Mouse (Mus musculus): ENCODE data around the gene Tmem132c. TPM values are rescaled to one million over a fixed set of nuclear protein-coding genes. Genes with fewer than 3 reads are reported as not detected.

The Tmem132c gene
- polyA plus RNA-seq, 1 experiment from 2014 or later: 4.8 TPM

DNA sequence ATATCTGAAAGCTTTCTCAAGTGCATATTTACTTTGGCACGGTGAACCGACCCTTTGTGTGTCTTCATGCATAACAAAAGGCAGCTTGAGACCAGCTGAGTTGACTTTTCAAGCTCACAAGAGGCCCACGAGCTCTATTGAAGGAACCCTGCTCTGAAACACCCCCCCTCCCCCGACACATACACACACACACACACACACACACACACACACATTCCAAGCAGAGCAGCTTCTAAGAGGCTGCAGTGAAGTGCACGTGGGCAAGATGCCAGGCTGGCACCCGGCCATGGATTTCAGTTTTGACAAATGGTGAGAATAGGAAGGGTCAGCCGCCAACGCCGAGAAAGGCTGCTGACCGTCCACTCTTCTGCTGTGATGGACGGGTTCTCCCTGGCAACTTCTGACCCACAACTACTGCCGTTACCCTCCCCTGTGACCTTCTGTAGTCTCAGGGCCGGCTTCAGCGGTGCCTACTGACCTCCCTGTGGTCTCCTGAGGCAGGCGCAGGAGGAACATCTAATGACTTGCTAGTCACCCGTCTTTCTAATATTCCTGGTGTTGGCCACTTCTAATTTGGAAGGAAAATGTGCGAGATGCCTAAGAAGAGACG lies 163.9 kb downstream of the Tmem132c start:
- Histone ChIP-seq H3K9me3 (ENCODE audit: control insufficient read depth, low read length) (0 out of 2 replicates have a peak, but pooled peaks cover 2% of the 10 kb centered on the region), H3K9ac (replicated peaks; ENCODE audit: low read depth, low read length) (no peak overlapping the region), H3K27ac (ENCODE audit: low read length) (peak overlapping the region; percentile 41; the same call in 1 of the 2 replicates), H3K4me3 (replicated peaks; ENCODE audit: low read length) (no peak overlapping the region), H3K4me1 (replicated peaks; ENCODE audit: control insufficient read depth, insufficient read depth, low read length) (peaks cover 10% of the 10 kb centered on the region), H3K36me3 (ENCODE audit: control insufficient read depth, insufficient read depth) (no peaks in the 10 kb centered on the region), H3K27me3 (replicated peaks; ENCODE audit: control insufficient read depth, insufficient read depth, low read length) (no peaks in the 10 kb centered on the region), H3K4me2 (ENCODE audit: low read length) (no peak overlapping the region)
- 24% methylated on average over 18 of the region's 18 CpGs for whole genome bisulfite sequencing
- peak; percentile 55; the same call in 1 of the 2 replicates for ATAC-seq

DNA sequence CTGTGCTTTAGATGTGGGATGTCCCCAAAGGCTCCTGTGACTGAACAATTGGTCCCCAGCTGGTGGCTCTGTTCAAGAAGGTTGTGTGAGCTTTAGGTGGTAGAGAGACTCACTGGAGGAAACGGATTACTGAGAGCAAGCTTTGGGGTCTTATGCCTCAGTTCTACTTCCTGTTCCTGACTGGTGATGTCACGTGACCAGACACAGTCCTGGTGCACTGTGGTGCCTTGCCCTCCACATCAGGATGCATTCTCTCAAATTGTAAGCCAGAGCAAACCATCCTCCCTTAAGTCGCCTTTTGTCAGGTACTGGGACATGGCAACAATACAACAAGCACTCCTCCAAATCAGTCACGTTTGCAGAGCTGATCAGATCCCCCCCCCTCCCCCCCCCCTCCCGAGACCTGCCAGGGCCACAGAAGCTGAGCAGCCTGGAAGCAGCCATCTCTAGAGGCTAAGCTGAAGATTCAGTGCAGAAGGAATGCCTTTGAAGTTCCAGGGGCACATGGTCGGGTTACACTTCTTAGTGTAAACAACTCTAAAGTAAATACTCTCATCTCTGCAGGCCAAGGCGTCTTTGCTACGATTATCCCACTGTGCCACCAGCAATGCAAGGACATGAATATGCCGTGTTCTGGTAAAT lies 164.5 kb downstream of the Tmem132c start:
- ATAC-seq: no peak
- H3K4me2 ChIP-seq (ENCODE audit: low read length): no peak overlapping the region
- no peaks in the 10 kb centered on the region for H3K36me3 ChIP-seq (ENCODE audit: control insufficient read depth, insufficient read depth)
- H3K4me1 ChIP-seq (replicated peaks; ENCODE audit: control insufficient read depth, insufficient read depth, low read length): peaks cover 10% of the 10 kb centered on the region
- H3K27me3 ChIP-seq (replicated peaks; ENCODE audit: control insufficient read depth, insufficient read depth, low read length): no peaks in the 10 kb centered on the region
- no peak overlapping the region for H3K9ac ChIP-seq (replicated peaks; ENCODE audit: low read depth, low read length)
- H3K27ac ChIP-seq (ENCODE audit: low read length): no peak overlapping the region; the same call in 1 of the 2 replicates
- WGBS: 36% methylated on average over 9 of the region's 9 CpGs
- 0 out of 2 replicates have a peak, but pooled peaks cover 2% of the 10 kb centered on the region for H3K9me3 ChIP-seq (ENCODE audit: control insufficient read depth, low read length)
- no peak overlapping the region for H3K4me3 ChIP-seq (replicated peaks; ENCODE audit: low read length)

DNA sequence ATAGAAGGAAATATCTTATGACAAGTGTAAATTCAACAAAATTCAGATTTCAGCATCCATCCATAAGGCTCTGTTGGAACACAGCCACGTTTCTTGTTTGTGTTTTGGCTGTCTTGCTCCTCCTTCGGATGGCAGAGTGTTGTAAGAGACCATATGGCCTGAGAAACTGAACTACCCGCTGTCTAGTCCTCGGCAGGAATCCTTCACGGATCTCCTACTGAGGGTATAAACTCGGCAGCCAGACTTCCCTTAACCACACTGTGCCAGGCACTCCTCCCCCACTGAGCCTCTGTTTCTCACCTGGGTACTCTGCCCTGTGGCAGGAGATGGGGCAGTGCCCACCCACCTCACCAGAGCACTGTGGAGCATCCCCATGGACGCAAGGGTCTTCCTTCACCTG lies 174.9 kb downstream of the Tmem132c start:
- 44% methylated on average over 7 of the region's 7 CpGs for WGBS
- Histone ChIP-seq H3K4me2 (ENCODE audit: low read length) (no peak overlapping the region), H3K9me3 (ENCODE audit: control insufficient read depth, low read length) (peaks cover 4% of the 10 kb centered on the region; the same call in 1 of the 2 replicates), H3K36me3 (ENCODE audit: control insufficient read depth, insufficient read depth) (no peaks in the 10 kb centered on the region), H3K9ac (replicated peaks; ENCODE audit: low read depth, low read length) (no peak overlapping the region), H3K27ac (ENCODE audit: low read length) (no peak overlapping the region), H3K4me1 (replicated peaks; ENCODE audit: control insufficient read depth, insufficient read depth, low read length) (peaks cover 13% of the 10 kb centered on the region), H3K4me3 (replicated peaks; ENCODE audit: low read length) (no peak overlapping the region), H3K27me3 (replicated peaks; ENCODE audit: control insufficient read depth, insufficient read depth, low read length) (no peaks in the 10 kb centered on the region)
- ATAC-seq: peak; percentile 87

DNA sequence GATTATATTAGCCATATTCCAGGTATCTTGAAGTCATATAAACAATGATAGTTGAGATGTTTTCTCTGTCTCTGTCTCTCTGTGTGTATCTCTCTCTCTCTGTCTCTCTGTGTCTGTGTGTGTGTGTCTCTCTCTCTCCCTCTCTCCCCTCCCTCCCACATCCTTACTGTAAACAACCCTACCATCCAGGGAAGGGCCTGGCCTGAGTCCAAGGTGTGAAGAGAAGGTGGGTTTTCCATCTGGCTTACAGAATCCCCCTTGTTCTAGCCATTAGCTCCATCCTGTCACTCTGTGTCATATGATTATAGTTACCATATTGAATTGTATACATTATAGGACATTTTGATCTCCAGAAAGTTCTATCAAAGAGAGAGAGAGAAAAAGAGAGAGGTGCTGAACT lies 182.3 kb downstream of the Tmem132c start:
- H3K4me3 ChIP-seq (replicated peaks; ENCODE audit: low read length): no peak overlapping the region
- no peak for ATAC-seq
- H3K4me2 ChIP-seq (ENCODE audit: low read length): no peak overlapping the region
- H3K9ac ChIP-seq (replicated peaks; ENCODE audit: low read depth, low read length): no peak overlapping the region
- no peaks in the 10 kb centered on the region for H3K4me1 ChIP-seq (replicated peaks; ENCODE audit: control insufficient read depth, insufficient read depth, low read length)
- no peaks in the 10 kb centered on the region for H3K9me3 ChIP-seq (ENCODE audit: control insufficient read depth, low read length)
- no peak overlapping the region for H3K27ac ChIP-seq (ENCODE audit: low read length)
- no peaks in the 10 kb centered on the region for H3K36me3 ChIP-seq (ENCODE audit: control insufficient read depth, insufficient read depth)
- H3K27me3 ChIP-seq (replicated peaks; ENCODE audit: control insufficient read depth, insufficient read depth, low read length): no peaks in the 10 kb centered on the region

DNA sequence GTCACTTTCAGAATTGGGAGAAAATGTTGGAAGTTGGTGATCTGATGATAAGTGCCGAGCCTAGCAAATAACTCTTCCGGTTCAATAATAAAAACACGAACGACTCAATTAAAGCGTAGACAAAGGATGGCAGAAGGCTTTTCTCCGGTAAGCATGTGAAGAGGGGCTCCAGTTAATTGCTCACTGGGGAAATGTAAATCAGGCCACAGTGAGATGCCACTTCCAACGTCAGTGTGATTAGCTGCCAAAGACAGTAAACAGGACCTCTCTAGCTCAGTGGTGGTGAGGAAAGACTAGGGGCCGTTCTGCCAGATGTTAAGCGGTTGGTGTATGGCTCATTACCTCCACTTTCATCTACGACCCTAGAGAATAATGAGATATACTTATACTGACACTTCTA lies 187.5 kb downstream of the Tmem132c start:
- H3K36me3 ChIP-seq (ENCODE audit: control insufficient read depth, insufficient read depth): no peaks in the 10 kb centered on the region
- 13% methylated on average over 10 of the region's 10 CpGs for WGBS
- H3K4me1 ChIP-seq (replicated peaks; ENCODE audit: control insufficient read depth, insufficient read depth, low read length): peaks cover 3% of the 10 kb centered on the region; the same call in 1 of the 2 replicates
- no peak overlapping the region for H3K4me2 ChIP-seq (ENCODE audit: low read length)
- no peaks in the 10 kb centered on the region for H3K9me3 ChIP-seq (ENCODE audit: control insufficient read depth, low read length)
- no peaks in the 10 kb centered on the region for H3K27me3 ChIP-seq (replicated peaks; ENCODE audit: control insufficient read depth, insufficient read depth, low read length)
- peak; percentile 33; the same call in 1 of the 2 replicates for ATAC-seq
- no peak overlapping the region for H3K27ac ChIP-seq (ENCODE audit: low read length)
- no peak overlapping the region for H3K4me3 ChIP-seq (replicated peaks; ENCODE audit: low read length)
- no peak overlapping the region for H3K9ac ChIP-seq (replicated peaks; ENCODE audit: low read depth, low read length)

DNA sequence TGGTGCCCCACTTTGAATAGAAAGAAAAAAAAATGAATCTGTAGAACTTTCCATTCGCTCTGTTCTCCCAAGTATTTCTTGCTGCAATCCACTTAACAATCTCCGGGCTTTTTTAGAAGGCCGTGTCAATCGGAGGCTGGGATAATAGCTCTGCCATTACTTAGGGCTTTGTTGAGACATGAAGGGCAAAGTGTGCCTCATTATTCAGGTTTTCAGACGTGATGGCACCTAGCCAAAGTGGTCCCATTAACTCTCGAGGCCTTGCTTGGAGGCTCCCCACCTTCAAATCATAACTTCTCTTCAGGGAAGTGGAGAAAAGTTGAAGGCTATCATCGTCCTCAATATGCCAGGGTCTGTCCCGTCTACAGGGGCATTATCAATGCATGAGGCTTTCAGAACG lies 190.0 kb downstream of the Tmem132c start:
- no peak overlapping the region for H3K27ac ChIP-seq (ENCODE audit: low read length)
- H3K4me2 ChIP-seq (ENCODE audit: low read length): no peak overlapping the region
- H3K4me3 ChIP-seq (replicated peaks; ENCODE audit: low read length): no peak overlapping the region
- WGBS: 15% methylated on average over 9 of the region's 9 CpGs
- no peaks in the 10 kb centered on the region for H3K36me3 ChIP-seq (ENCODE audit: control insufficient read depth, insufficient read depth)
- H3K27me3 ChIP-seq (replicated peaks; ENCODE audit: control insufficient read depth, insufficient read depth, low read length): no peaks in the 10 kb centered on the region
- no peak for ATAC-seq
- H3K4me1 ChIP-seq (replicated peaks; ENCODE audit: control insufficient read depth, insufficient read depth, low read length): peaks cover 3% of the 10 kb centered on the region; the same call in 1 of the 2 replicates
- no peak overlapping the region for H3K9ac ChIP-seq (replicated peaks; ENCODE audit: low read depth, low read length)
- no peaks in the 10 kb centered on the region for H3K9me3 ChIP-seq (ENCODE audit: control insufficient read depth, low read length)

DNA sequence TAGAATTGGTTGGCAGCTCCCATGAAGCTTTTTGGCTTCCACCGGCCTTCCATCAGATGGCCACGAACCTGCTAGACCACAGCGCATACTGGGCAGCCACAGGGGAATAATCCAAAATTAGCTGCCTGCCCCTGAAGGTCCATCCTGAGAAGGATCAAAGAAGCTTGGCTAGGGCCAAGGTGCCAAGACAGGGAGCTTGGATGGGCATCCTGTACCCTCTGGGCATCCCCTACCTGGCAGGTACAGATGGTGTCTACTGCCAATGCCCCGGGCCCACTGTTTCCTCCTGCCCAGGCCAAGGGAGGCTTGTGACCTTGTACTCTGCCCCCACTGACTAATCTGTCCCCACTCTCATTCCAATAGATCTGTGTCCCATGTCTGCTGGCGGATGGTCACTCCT lies 195.2 kb downstream of the Tmem132c start:
- 96% methylated on average over 5 of the region's 5 CpGs for WGBS

DNA sequence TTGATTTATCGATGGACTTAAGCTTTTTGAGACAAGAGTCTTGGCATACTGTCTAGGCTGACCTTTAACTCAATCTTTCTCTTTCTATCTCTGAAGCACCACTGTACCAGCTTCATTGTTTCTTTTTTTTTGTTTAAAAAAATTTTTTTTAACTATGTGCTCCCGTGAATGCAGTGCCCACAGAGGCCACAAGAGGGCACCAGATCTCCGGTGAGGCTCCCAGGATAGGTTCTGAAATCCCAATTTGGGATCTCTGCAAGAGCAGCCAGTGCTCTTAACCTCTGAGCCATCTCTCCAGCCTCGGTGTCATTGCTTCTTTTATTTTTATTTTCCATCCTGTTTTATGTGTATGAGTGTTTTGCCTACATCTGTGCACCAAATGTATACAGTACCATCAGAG lies 197.0 kb downstream of the Tmem132c start:
- no peak for ATAC-seq
- Histone ChIP-seq H3K9ac (replicated peaks; ENCODE audit: low read depth, low read length) (no peak overlapping the region), H3K27me3 (replicated peaks; ENCODE audit: control insufficient read depth, insufficient read depth, low read length) (no peaks in the 10 kb centered on the region), H3K9me3 (ENCODE audit: control insufficient read depth, low read length) (peaks cover 3% of the 10 kb centered on the region; the same call in 1 of the 2 replicates), H3K36me3 (ENCODE audit: control insufficient read depth, insufficient read depth) (no peaks in the 10 kb centered on the region), H3K4me3 (replicated peaks; ENCODE audit: low read length) (no peak overlapping the region), H3K27ac (ENCODE audit: low read length) (no peak overlapping the region), H3K4me1 (replicated peaks; ENCODE audit: control insufficient read depth, insufficient read depth, low read length) (no peaks in the 10 kb centered on the region), H3K4me2 (ENCODE audit: low read length) (no peak overlapping the region)
- WGBS: 96% methylated on average over 4 of the region's 4 CpGs

More for the DNA sequence above, 195.2 kb downstream of the Tmem132c start:
- H3K4me1 ChIP-seq (replicated peaks; ENCODE audit: control insufficient read depth, insufficient read depth, low read length): no peaks in the 10 kb centered on the region
- H3K9ac ChIP-seq (replicated peaks; ENCODE audit: low read depth, low read length): no peak overlapping the region
- no peak overlapping the region for H3K27ac ChIP-seq (ENCODE audit: low read length)
- no peak for ATAC-seq
- no peaks in the 10 kb centered on the region for H3K27me3 ChIP-seq (replicated peaks; ENCODE audit: control insufficient read depth, insufficient read depth, low read length)
- no peak overlapping the region for H3K4me3 ChIP-seq (replicated peaks; ENCODE audit: low read length)
- no peaks in the 10 kb centered on the region for H3K36me3 ChIP-seq (ENCODE audit: control insufficient read depth, insufficient read depth)
- H3K4me2 ChIP-seq (ENCODE audit: low read length): no peak overlapping the region
- peaks cover 3% of the 10 kb centered on the region; the same call in 1 of the 2 replicates for H3K9me3 ChIP-seq (ENCODE audit: control insufficient read depth, low read length)

DNA sequence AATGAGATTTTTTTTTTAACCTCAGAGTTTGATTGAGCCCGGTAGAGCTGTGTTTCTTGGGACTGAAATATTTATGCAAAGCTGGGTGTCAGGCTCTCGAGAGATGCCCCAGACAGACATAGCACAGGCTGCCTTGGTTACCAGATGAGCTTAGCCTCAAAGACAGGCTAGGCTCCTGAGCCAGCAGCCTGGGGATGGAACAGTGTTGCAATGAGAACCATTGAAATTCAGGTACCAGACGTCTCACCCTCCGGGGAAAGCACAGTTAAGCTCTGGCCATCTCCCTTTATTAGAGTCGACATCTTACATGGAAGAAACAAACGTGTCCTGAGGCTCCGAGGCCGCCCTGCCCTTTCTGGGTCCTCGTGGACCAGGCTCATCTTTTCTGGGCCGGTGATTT lies 200.4 kb downstream of the Tmem132c start:
- Histone ChIP-seq H3K27ac (ENCODE audit: low read length) (no peak overlapping the region), H3K27me3 (replicated peaks; ENCODE audit: control insufficient read depth, insufficient read depth, low read length) (no peaks in the 10 kb centered on the region), H3K9ac (replicated peaks; ENCODE audit: low read depth, low read length) (no peak overlapping the region), H3K4me1 (replicated peaks; ENCODE audit: control insufficient read depth, insufficient read depth, low read length) (no peaks in the 10 kb centered on the region), H3K4me2 (ENCODE audit: low read length) (no peak overlapping the region), H3K4me3 (replicated peaks; ENCODE audit: low read length) (no peak overlapping the region), H3K36me3 (ENCODE audit: control insufficient read depth, insufficient read depth) (no peaks in the 10 kb centered on the region), H3K9me3 (ENCODE audit: control insufficient read depth, low read length) (peaks cover 3% of the 10 kb centered on the region; the same call in 1 of the 2 replicates)
- no peak for ATAC-seq
- 20% methylated on average over 10 of the region's 10 CpGs for WGBS
